ENCODE assay signal across 15 mouse cellular contexts in the genomic region with DNA sequence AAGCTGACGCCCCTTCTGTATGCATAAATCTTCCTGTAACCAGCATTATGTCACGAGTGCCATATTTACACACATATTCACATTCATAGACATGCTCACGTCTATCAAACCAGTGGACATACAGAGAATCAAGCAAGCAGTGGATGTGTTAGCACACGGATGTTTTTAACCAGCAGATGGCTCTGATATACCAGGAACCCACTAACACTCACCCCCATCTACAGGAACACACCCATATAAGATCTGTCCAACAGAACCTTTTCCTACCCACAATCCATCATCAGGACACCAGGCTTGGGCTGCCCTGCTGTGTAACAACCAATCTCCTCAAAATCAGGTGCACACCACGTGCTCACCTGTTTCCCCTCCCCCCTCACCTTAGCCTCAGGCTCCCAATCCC.
A peak's percentile ranks its signal among the peaks of the same experiment; 100 is the strongest.
DNase-seq lines count a peak whose midpoint lies in the region; ATAC-seq and TF ChIP-seq lines count a peak whose summit lies in the region.
"Had no signal": no experiment of that assay in that cellular context is flagged by ENCODE, and none has a peak within 500 bp of the region (broad histone marks: within the 10 kb centered on the region; RNA-seq: fewer than 3 reads in every experiment).

No protein-coding gene starts in this region.

- no peak overlapping the region for H3K27ac ChIP-seq in hindbrain, embryonic 13.5 days
- no peak overlapping the region for H3K27ac ChIP-seq in hindbrain, embryonic 12.5 days
- H3K27ac ChIP-seq in lung, embryonic 14.5 days (ENCODE audit: low read depth), result no peak overlapping the region
- H3K27ac ChIP-seq in midbrain, postnatal 0 days (ENCODE audit: low read depth, low read length), result no peak overlapping the region
- H3K27ac ChIP-seq: embryonic facial prominence, embryonic 13.5 days; liver, embryonic 14.5 days had no signal

- no peaks in the 10 kb centered on the region for H3K9me3 ChIP-seq in hindbrain, embryonic 13.5 days
- H3K9me3 ChIP-seq in hindbrain, embryonic 12.5 days (replicated peaks), result no peaks in the 10 kb centered on the region
- H3K9me3 ChIP-seq in lung, embryonic 14.5 days (ENCODE audit: low read depth, low read length), result no peaks in the 10 kb centered on the region
- no peaks in the 10 kb centered on the region for H3K9me3 ChIP-seq in midbrain, postnatal 0 days (ENCODE audit: low read length)
- H3K9me3 ChIP-seq: embryonic facial prominence, embryonic 13.5 days had no signal

- 62% methylated on average over 5 of the region's 5 CpGs for WGBS in hindbrain, embryonic 13.5 days
- 79% methylated on average over 5 of the region's 5 CpGs for WGBS in hindbrain, embryonic 12.5 days
- 65% methylated on average over 5 of the region's 5 CpGs for WGBS in lung, embryonic 14.5 days
- WGBS in midbrain, postnatal 0 days, result 64% methylated on average over 5 of the region's 5 CpGs

- H3K4me1 ChIP-seq in hindbrain, embryonic 13.5 days (replicated peaks), result peaks cover 31% of the 10 kb centered on the region
- 0 out of 2 replicates have a peak, but pooled peaks cover 4% of the 10 kb centered on the region for H3K4me1 ChIP-seq in hindbrain, embryonic 12.5 days
- H3K4me1 ChIP-seq in lung, embryonic 14.5 days (ENCODE audit: insufficient read depth), result no peaks in the 10 kb centered on the region
- no peaks in the 10 kb centered on the region for H3K4me1 ChIP-seq in midbrain, postnatal 0 days (ENCODE audit: insufficient read depth, low read length)
- H3K4me1 ChIP-seq: embryonic facial prominence, embryonic 13.5 days had no signal

- no peak overlapping the region for H3K9ac ChIP-seq in hindbrain, embryonic 13.5 days
- H3K9ac ChIP-seq in hindbrain, embryonic 12.5 days, result no peak overlapping the region
- H3K9ac ChIP-seq in lung, embryonic 14.5 days, result no peak overlapping the region
- no peak overlapping the region for H3K9ac ChIP-seq in midbrain, postnatal 0 days (replicated peaks; ENCODE audit: low read length, poor library complexity, severe bottlenecking)
- H3K9ac ChIP-seq: embryonic facial prominence, embryonic 13.5 days; liver, embryonic 14.5 days had no signal

- H3K27me3 ChIP-seq in hindbrain, embryonic 13.5 days, result no peaks in the 10 kb centered on the region
- no peaks in the 10 kb centered on the region for H3K27me3 ChIP-seq in hindbrain, embryonic 12.5 days
- no peaks in the 10 kb centered on the region for H3K27me3 ChIP-seq in lung, embryonic 14.5 days (ENCODE audit: insufficient read depth, low read length)
- H3K27me3 ChIP-seq in midbrain, postnatal 0 days (ENCODE audit: insufficient read depth, low read length), result no peaks in the 10 kb centered on the region
- H3K27me3 ChIP-seq: embryonic facial prominence, embryonic 13.5 days had no signal

- ATAC-seq in hindbrain, embryonic 13.5 days (ENCODE audit: low FRiP score), result peak; percentile 37; the same call in 1 of the 2 replicates
- no peak for ATAC-seq in hindbrain, embryonic 12.5 days (ENCODE audit: low FRiP score)
- ATAC-seq in lung, embryonic 14.5 days (ENCODE audit: insufficient read depth), result no peak
- peak; percentile 20; the same call in 1 of the 2 replicates for ATAC-seq in midbrain, postnatal 0 days (ENCODE audit: low FRiP score)

- H3K4me3 ChIP-seq in hindbrain, embryonic 13.5 days, result no peak overlapping the region
- H3K4me3 ChIP-seq in hindbrain, embryonic 12.5 days, result no peak overlapping the region
- H3K4me3 ChIP-seq in lung, embryonic 14.5 days (ENCODE audit: low read depth, low read length), result no peak overlapping the region
- H3K4me3 ChIP-seq in midbrain, postnatal 0 days (ENCODE audit: low read depth, low read length), result no peak overlapping the region
- H3K4me3 ChIP-seq: embryonic facial prominence, embryonic 13.5 days had no signal

- TF ChIP-seq CTCF in lung, embryonic 14.5 days (IDR thresholded peaks at IDR 0.05; ENCODE audit: low read depth), result peak; percentile 18; the same call in 1 of the 2 replicates
- TF ChIP-seq CTCF in midbrain, postnatal 0 days (IDR thresholded peaks at IDR 0.05), result peak; percentile 62

- DNase-seq in lung, embryonic 14.5 days, result peak; percentile 5
- no peak for DNase-seq in lung, postnatal 36 days
- DNase-seq in R1 (ENCODE audit: low read depth, low spot score), result peak; percentile 5
- DNase-seq in midbrain, postnatal 0 days (ENCODE audit: low spot score), result peak; percentile 42
- no peak for DNase-seq in layer of hippocampus, postnatal 36 days
- DNase-seq: cerebellum, postnatal 14 days; heart, adult 11 months; heart, postnatal 10 days; left cerebral cortex, postnatal 4 days; right cerebral cortex, postnatal 4 days; thymus, postnatal 4 days had no signal

- H3K36me3 ChIP-seq in hindbrain, embryonic 13.5 days, result no peaks in the 10 kb centered on the region
- H3K36me3 ChIP-seq in hindbrain, embryonic 12.5 days, result no peaks in the 10 kb centered on the region
- H3K36me3 ChIP-seq in lung, embryonic 14.5 days (ENCODE audit: insufficient read depth), result no peaks in the 10 kb centered on the region
- H3K36me3 ChIP-seq in midbrain, postnatal 0 days (ENCODE audit: insufficient read depth, low read length), result no peaks in the 10 kb centered on the region
- H3K36me3 ChIP-seq: embryonic facial prominence, embryonic 13.5 days had no signal

- H3K4me2 ChIP-seq in hindbrain, embryonic 13.5 days, result no peak overlapping the region
- H3K4me2 ChIP-seq in hindbrain, embryonic 12.5 days (replicated peaks), result no peak overlapping the region
- no peak overlapping the region for H3K4me2 ChIP-seq in lung, embryonic 14.5 days
- no peak overlapping the region for H3K4me2 ChIP-seq in midbrain, postnatal 0 days (ENCODE audit: low read depth, low read length, poor library complexity, severe bottlenecking)
- H3K4me2 ChIP-seq: embryonic facial prominence, embryonic 13.5 days had no signal

Comparison
In these comparisons a context has a peak if more than half of its experiments do, and no peak if none do; other contexts are left out.
1. ATAC-seq: peak in hindbrain, embryonic 13.5 days (single experiment) and midbrain, postnatal 0 days (single experiment); none in hindbrain, embryonic 12.5 days (single experiment) and lung, embryonic 14.5 days (single experiment).
2. DNase-seq: peak in lung, embryonic 14.5 days (single experiment), R1 (single experiment) and midbrain, postnatal 0 days (single experiment); none in lung, postnatal 36 days (single experiment) and layer of hippocampus, postnatal 36 days (0 of 2).